Mouse (Mus musculus) left cerebral cortex, adult 9 months (tissue): ENCODE results near the gene L3mbtl4.

Experiments
- DNase-seq, 2 experiments: peaks; one replicate each; pipeline ENCODE4 v3.0.0; 2022; ENCODE audit warnings: low spot score in 2 of 2

Gene L3mbtl4

GRCm38 (mm10) chr17:68273527-68273926 lies at the start of gene L3mbtl4:
Gene L3mbtl4 (plus strand): TSS chr17:68273797.
- DNase-seq = peak; percentile 11 to 13

- peak in 1 of 2 experiments; percentile 2 for DNase-seq
Measured at GRCm38 (mm10) chr17:68230484-68230883, 43.1 kb upstream of the L3mbtl4 start.

DNA sequence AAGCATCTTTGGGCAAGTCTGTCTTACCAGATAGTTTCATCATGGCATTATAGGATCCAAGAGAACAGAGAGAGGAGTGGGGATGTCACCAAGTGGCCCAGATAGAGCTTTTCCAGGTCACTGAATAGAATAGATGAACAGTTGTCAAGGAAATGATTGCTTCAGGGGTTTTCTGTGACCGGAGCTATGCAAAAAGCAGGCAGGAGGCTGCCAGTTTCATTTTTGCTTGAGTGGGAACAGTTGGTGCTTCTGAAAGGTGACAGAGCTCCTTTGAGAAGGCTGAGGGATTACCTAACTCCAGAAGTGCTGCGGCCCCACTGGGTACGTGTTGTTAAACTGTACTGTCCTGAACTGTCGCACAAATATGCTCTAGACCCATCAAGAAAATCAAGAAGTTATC lies 38.2 kb upstream of the L3mbtl4 start:
- no peak for DNase-seq

DNA sequence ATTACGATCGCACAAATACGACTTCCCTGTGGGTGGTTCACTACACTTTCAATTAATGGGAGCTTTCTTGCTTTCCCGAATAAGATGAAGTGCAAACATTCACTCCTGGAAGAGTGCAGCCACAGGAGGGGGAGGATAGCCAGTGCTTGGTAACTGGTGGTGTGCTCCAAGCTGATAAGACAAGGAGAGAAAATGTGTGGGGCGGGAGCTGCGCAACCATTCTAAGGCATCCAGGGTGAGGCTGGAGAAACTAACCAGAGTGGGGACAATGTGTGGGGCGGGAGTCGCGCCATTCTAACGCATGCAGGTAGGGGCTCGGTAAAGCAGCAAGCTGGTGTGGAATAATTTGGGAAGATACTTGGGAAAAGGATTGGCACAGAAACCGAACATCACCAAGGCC lies 36.6 kb upstream of the L3mbtl4 start:
- DNase-seq = no peak

DNA sequence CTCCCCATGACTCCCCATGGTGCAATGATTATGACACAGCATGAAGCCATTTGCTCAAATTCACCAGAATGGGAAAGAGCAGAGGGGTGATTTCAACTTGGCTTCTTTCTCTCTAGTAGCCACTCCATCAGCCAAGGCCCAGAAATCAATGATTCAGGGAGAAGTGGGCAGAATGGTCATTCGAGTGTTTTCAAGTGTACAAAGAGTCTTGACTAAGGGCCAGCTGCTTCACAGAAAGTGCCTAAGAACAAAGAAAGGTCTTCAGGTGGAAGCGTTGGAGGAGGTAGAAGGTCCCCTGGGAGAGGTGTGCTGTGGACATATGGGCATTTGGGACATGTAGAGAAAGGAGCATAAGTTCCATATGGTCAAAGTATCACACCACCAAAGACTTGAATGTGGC lies 33.4 kb upstream of the L3mbtl4 start:
- DNase-seq = no peak

DNA sequence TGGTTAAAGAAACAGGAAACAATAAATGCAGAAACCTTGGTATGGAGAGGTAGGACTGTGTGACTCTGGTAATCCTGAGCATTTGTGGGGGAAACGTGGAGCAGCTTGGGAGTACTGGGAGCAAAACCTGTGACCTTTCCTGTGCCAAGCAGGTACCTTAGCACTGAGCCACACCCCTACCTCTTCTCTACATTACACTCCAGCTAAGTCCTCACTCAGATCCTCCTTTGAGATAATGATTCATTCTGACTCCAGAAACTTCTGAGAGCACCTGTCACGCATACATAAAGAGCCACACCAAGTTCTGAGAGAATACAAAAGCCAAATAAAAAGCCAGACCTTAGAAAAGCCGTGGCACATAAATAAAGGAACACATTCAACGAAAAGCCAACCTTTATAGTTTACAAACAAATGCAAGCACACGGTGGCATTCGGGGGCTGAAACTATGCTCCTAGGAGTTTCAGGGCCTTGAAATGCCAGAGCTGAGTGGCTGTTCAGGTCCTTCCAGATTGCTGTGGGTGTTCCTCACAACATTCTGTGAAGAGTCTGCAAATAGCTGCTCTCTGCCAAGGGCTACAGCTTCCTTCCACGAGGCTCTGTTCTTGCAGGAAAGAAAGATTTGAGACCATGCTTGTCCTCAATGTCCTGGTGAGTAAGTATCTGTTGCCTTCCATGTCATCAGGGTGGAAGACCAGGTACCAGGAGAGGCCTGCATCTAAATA lies 8.6 kb upstream of the L3mbtl4 start:
- DNase-seq = peak in 1 of 2 experiments; percentile 38

DNA sequence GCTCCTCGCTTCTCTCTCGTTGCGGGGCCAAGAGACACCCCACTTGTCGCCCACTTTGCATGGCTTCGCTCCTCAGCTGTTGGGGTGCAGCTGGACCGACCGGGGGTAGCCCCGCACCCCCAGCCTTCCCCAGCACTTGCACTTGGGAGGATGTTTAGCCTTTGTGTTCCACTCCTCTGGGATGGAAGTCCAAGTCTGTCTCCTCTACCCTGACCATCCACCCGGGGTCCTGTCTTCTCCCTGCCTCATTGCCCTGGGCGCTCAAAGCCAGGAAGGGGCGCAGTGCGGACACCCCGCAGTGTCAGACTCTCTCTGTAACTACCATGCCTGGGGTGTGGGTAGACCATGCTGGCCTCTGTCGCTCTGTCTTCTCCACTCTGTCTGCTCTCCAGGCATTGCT lies 357 bp downstream of the L3mbtl4 start:
- no peak for DNase-seq

GRCm38 (mm10) chr17:68275138-68275537 lies 1.5 kb downstream of the L3mbtl4 start:
- no peak for DNase-seq

DNA sequence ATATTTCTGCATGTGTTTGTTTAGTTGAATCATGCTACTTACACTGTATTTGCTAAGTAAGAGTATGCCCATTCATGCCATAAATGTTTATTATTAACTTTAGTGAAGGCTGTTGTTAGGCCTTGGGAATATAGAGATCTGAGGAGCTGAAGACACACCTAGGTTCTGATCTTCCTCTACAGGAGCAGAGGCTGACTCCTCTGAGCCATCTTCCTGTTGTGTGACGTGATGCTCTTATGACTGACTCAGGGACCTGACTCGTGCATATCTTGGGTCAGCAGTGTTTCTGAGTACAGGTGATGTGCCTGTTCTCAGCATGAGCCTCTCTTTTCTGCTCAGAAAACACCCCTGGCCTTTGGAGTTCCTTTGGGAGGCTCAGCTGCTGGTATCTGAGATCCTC lies 7.3 kb downstream of the L3mbtl4 start:
- no peak for DNase-seq

DNA sequence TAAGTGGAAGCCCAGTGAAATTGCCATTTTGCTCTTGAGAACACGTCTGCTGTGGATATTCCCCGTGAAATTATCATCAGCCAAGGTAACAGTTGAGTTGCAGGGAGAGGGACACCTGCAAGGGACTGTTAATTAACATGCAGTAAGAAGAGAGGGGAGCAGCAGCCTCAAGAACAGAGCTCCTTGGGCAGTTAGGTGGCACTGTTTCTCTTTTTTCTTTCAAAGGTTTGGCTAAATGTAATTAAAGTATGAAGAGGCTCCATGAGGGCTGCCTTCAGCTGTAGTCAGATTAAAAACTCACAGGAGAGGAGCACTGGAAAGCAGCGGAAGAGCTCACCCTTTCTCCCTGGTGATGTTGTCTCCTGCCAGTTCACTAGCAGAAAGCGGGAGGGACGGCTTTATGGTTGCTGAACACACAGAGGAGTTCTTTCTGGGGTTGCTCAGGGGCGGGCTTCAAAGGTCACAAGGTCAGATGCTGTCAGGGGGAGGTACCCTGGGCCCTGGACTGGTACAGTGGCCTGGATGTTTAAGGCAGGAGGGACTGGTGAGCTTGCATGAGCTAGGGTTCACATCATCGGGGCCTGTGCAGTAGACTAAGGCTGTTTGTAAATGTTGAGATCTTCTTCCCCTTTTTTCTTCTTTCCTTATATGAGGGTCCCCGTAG lies 11.7 kb downstream of the L3mbtl4 start:
- peak in 1 of 2 experiments; percentile 23 for DNase-seq

GRCm38 (mm10) chr17:68288094-68288493 lies 14.5 kb downstream of the L3mbtl4 start:
- DNase-seq = no peak

GRCm38 (mm10) chr17:68288699-68289098 lies 15.1 kb downstream of the L3mbtl4 start:
- no peak for DNase-seq

DNA sequence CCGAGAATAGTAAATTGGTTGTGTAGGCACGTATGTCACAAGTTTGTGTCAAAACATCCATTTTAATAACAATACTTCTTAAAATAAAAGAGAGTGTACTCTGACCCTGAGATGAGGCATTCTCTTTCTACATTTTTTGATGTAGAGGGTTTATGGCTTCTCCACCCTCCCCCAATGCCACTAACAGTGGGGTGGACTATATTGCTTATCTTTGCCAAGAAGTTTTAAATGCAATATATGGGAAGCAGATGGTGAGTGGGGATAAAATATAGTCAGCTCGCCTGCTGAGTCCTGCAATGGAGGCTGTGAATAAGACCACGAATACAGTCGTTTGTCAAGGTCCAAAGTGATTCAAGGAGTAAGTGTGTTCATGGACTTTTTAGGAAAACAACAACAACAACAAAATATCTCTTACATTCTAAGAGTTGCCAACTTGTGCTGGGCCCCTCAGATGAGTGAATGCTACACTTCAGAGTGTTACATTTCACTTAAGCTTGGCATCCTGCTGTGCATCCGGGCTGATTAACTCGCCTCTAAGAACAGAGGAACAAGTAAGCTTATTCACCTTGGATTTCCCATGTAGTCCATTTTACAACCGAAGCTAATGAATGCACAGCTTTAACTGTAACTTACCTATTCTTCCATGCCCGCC lies 18.2 kb downstream of the L3mbtl4 start:
- no peak for DNase-seq

GRCm38 (mm10) chr17:68308381-68308780 lies 34.8 kb downstream of the L3mbtl4 start:
- no peak for DNase-seq

DNA sequence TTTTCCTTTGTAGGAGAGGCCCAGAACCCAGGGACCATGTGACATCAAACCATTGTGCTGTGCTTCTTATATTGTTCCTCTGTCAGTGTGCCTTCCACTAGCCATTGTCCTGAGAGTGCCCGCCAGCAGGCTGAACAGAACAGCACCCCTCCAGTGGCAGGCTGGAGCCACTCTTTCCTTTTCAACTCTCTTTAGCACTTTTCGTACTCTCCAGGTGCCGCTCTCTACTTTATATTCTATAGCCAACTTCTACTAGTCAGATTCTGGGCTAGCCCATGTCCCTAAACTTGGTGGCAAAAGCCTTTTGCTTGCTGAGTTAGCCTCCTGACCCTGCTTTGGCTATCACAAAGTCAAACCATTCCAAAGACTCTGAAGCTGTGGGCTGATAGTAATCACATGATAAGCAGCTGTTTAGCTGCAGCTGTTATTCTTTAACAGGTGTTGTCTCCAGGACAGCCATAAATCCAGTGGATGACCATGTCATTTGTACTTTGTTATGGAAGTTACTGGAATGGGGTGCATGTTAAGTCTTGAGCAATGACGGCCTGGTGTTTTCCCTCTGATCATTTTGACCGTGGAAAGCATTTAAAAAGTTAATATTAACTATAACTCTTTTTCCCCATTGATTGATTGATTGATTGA lies 38.8 kb downstream of the L3mbtl4 start:
- DNase-seq = no peak

DNA sequence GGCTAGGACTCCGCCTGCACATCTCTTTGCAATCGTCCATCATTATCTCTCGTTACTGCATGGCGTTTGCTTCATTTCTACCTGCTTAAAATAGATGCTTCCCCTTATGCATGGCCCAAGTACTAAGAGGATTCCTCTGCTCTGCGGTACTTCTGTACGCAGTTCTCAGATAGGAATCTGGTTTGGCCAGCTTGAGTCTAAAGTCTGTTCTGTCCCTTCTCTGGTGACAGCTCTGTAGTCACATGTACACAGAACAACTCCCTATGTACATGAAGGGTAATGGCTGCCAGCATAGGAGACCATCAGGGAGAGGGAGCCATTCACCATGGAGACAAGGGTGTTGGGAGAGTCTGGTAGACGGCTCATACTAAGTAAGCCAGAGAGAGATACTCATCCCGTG lies 47.3 kb downstream of the L3mbtl4 start:
- no peak for DNase-seq

DNA sequence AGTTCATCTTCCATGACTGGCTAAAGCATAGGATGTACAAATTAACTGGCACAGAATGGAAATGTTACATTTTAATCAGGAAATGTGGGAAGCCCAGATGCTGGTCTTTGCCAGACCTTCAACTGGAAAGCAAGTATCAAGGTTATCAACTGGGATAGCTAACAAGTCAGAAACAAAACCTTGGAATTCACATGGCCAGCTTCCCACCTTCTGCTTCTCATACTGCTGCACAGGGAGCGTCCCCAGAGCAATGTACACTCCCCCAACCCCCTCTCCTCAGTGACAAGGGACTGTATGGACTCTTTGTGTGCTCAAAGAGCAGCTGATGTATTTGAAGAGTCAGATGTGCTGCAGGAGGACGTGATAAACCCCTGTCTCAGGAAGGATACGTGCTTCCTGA lies 49.0 kb downstream of the L3mbtl4 start:
- no peak for DNase-seq

DNA sequence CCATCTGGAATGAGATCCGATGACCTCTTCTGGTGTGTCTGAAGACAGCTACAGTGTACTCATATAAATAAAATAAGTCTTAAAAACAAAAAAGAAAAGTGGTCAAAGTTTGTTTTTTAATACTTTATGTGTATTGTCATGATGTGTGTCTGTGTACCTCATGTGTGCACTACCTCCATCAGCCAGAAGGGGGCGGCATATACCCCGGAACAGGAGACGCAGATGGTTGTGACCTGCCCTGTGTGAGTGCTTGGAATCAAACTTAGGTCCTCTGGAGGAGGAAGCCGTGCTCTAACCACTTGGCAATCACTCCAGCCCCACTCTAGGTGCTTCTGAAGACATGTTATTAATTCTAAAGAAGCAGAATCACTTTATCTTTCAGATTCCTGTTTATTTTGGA lies 58.6 kb downstream of the L3mbtl4 start:
- DNase-seq = no peak

DNA sequence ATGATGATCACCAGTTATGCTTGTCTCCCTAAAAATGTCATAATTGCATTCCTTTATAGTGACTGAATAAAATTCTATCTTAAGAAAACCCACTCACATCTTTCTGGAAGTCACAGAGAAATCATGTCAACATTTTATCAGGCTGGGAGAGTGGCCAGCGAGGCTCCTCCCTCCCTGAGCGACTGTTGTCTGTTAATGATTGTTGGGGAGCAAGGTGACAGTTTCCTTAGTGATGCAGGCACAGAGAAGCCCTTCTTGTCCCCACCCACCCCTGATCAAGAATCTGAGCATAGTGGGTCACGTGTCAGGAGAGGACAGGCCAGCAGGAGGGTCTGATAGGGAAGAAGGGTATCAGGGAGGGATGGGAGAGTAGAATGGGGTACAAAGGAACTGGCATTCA lies 59.8 kb downstream of the L3mbtl4 start:
- no peak for DNase-seq

DNA sequence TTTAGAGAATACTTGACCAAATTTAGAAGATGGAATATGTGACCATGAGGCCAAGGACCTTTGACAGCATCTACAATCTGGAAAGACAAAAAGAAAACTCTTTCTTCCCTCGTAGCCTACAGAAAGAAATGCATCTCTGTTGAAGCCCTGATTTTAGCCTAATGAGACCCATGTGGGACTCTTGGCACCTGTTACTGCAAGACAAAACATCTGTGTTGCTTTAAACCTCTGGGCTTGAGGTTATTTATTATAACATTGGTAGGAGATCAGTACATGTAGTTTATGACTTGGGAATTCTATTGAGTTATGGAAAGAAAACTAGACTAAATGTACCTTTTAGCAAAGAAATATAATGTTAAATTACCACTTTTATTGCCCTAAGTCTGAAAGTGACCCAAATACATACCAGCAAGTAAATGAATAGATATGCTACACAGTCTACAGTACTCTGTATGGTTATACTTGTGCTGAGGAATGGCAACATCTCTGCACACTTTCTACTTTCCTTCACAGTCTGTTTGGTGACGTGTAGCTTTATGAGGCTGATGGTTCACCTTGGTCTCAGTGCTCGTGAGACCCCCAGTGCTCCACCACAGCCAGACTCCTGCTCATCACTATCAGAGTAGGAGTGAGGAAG lies 65.4 kb downstream of the L3mbtl4 start:
- no peak for DNase-seq

GRCm38 (mm10) chr17:68357687-68358086 lies 84.1 kb downstream of the L3mbtl4 start:
- no peak for DNase-seq

DNA sequence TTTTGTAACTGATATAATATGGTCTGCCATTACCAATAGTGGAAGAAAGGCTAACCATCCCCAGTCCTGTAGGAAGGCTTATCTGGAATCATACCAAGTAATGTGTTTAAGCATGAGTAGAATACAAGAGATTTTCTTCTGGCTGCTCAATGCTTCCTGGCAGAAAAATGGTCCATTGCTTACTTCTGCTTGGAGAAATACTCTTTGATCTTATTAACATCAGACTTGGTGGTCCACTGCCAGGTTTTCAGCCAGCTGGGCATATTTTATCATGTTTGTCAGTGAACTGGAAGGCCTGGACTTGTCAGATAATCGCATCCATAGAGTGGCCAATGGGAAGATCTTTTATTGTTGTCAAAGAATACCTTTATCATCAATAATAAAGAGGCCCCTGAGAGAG lies 97.5 kb downstream of the L3mbtl4 start:
- no peak for DNase-seq
